Comparison of ENCODE assay signal across 17 mouse cellular contexts in the genomic region with DNA sequence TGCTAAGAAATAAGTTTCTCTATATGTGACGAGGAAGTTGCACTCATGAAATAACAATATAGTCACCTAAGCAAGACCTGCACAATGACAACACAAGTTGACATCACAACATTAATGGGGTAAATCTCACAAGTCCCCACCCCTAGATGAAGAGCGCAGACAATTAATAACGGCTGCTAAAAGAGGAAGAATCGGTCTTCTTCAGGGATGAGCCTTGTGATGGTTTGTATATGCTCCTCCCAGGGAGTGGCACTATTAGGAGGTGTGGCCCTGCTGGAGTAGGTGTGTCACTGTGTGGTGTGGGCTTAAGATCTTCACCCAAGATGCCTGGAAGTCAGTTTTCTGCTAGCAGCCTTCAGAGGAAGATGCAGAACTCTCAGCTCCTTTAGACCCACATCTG.
"Had no signal": no experiment of that assay in that cellular context is flagged by ENCODE, and none has a peak within 500 bp of the region (broad histone marks: within the 10 kb centered on the region; RNA-seq: fewer than 3 reads in every experiment).

No protein-coding gene starts in this region.

- H3K9me3 ChIP-seq: liver, embryonic 15.5 days; lung, embryonic 15.5 days; midbrain, embryonic 10.5 days; midbrain, embryonic 12.5 days; neural tube, embryonic 12.5 days; stomach, embryonic 15.5 days had no signal

- DNase-seq: liver, postnatal 0 days; lung, adult 2 months; lung, postnatal 10 days; midbrain, embryonic 14.5 days; right cerebral cortex, postnatal 14 days; thymus, adult 2 months; thymus, postnatal 25 days; thymus, postnatal 4 days had no signal

- H3K4me1 ChIP-seq: neural tube, embryonic 12.5 days; stomach, embryonic 15.5 days had no signal

- H3K9ac ChIP-seq: liver, embryonic 15.5 days; liver, postnatal 0 days; lung, embryonic 15.5 days; midbrain, embryonic 12.5 days; neural tube, embryonic 12.5 days; stomach, embryonic 15.5 days had no signal

- H3K4me3 ChIP-seq: liver, embryonic 15.5 days; lung, embryonic 15.5 days; midbrain, embryonic 10.5 days; midbrain, embryonic 12.5 days; neural tube, embryonic 12.5 days; stomach, embryonic 15.5 days had no signal

- H3K36me3 ChIP-seq: liver, embryonic 15.5 days; lung, embryonic 15.5 days; midbrain, embryonic 10.5 days; midbrain, embryonic 12.5 days; neural tube, embryonic 12.5 days; stomach, embryonic 15.5 days had no signal

- H3K27ac ChIP-seq: liver, embryonic 15.5 days; lung, embryonic 15.5 days; macrophage; midbrain, embryonic 10.5 days; midbrain, embryonic 12.5 days; neural tube, embryonic 12.5 days; stomach, embryonic 15.5 days; stomach, postnatal 0 days had no signal

- H3K27me3 ChIP-seq: liver, embryonic 15.5 days; lung, embryonic 15.5 days; midbrain, embryonic 12.5 days; neural tube, embryonic 12.5 days; stomach, embryonic 15.5 days had no signal

- H3K4me2 ChIP-seq: liver, embryonic 15.5 days; lung, embryonic 15.5 days; midbrain, embryonic 12.5 days; neural tube, embryonic 12.5 days; stomach, embryonic 15.5 days had no signal

- ATAC-seq: liver, postnatal 0 days; midbrain, embryonic 16.5 days had no signal
